Mouse (Mus musculus): ENCODE data around the gene Pacrg. TPM values are rescaled to one million over a fixed set of nuclear protein-coding genes. Genes with fewer than 3 reads are reported as not detected.

Gene Pacrg
- 9.1 and 11.8 TPM in 2 replicates for polyA plus RNA-seq (2012; rRNA removed)

GRCm38 (mm10) chr17:10840148-10840707 is at the start of gene Pacrg, which contains the start of gene Prkn:
Gene Pacrg (minus strand): TSS chr17:10840311.
Gene Prkn (plus strand): TSS chr17:10840384.

Other genes starting within 250 kb of the Pacrg start
- 7.4 and 8.1 TPM in 2 replicates for gene Prkn, start 73 bp upstream of the Pacrg start, polyA plus RNA-seq (2012; rRNA removed)

Measured in central nervous system, embryonic 18 days (tissue).